Mouse (Mus musculus): ENCODE measurements at regions not wholly inside any gene's neighbourhood (a gene's known extent, or its start where the extent isn't known, plus 50 kb on each side); places are given as distances from the start of the nearest gene placed in this dataset.
"Not testable (repeated sequence)": the region's sequence is repeated elsewhere in the genome, so short reads cannot be mapped to it uniquely, and the experiment has no call there.

DNA sequence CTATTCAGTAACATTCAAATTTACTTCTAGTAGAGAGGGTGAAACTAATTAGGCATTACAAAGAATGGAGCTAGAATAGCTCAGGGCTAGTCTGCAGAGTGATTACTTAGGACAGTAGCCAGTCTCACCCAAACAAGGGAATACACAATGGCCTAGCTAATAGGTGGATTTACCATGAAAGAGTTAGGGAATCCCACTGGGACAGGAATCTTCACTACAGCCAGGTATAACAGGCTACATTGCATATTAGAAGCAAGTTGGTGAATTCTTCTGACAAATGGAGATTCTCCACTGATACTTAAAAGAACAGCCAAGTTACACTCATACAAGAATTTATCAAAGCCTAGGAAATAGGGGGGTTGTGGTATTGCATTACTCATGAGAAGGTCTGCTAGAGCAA, 670.2 kb upstream of the Chrm3 start:
- not testable (repeated sequence) for DNase-seq (ENCODE audit: low read depth, low spot score)

DNA sequence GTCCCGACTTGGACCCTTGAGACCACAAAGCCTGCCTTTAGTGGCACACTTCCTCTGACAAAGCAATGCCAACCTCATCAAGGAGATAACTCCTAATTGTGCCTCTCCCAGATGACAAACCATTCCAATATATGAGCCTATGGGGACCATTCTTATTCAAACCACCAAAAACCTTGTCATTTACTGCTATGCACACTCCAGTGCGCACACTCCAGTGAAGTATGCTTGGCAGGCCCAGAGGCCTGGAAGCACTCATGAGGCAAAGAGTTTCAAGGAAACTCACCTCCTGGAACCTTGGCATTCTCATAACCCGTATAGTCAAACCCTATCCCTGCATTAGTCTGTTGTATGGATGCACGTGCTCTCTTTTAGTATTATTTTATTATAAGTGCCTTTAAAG, 669.7 kb upstream of the Chrm3 start:
- DNase-seq (ENCODE audit: low read depth, low spot score) = no peak

DNA sequence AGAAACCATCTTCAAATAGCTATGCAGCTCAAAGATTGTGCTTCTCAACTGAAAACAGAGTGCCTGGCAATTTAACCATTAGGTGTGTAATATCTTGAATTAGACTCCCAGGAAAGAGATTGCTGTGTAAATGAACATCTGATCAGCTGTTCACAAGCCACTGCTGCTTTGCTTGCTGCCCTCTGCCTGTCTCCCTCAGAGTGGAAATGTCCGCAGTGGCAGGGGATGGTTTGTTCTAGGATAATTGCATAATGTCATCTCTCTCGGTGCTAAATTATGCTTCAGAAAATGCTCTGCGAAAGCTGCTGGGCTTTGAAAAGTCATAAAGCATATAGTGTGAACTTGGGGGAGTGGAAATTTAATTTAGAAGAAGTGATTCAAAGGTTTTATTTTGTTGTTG, 665.3 kb upstream of the Chrm3 start:
- peak; percentile 36 for DNase-seq (ENCODE audit: low read depth, low spot score)

DNA sequence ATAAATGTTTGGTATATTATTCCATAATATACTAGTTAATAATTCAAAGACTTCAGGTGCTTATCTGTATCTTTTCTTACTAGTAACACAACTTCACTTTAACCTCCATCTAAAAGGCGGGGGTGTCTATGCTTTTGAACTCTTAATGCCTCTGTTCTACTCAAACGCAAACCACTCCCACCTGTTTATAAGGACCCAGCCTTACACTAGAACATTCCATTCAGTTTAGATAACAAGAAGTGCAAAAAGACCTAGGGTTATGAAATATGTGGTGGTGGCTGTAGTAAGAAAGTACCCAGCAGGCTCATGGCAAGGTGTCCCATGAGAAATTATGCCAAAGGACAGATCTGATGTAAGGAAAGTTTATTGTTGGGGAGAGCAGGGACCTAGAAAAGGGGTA, 663.8 kb upstream of the Chrm3 start:
- DNase-seq (ENCODE audit: low read depth, low spot score) = no peak

DNA sequence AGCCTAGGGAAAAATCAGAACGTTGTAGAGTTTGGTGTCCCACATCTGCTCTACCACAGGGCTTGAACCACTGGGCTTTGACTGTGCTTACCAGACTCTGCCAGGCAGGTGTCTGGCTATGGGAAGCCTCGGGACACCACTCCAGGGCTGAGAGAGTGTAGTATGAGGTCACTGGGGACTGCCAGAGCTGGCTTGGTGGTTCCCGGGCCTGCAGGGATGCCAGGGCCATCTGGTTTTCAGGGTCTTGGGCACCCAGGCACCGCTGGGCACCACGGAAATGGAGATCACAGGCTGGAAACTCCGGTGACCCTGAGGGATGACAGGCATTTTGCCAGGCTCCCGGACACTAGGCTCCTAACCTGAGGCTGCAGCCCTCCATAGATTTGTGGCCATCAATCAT, 656.9 kb upstream of the Chrm3 start:
- no peak for DNase-seq (ENCODE audit: low read depth, low spot score)

DNA sequence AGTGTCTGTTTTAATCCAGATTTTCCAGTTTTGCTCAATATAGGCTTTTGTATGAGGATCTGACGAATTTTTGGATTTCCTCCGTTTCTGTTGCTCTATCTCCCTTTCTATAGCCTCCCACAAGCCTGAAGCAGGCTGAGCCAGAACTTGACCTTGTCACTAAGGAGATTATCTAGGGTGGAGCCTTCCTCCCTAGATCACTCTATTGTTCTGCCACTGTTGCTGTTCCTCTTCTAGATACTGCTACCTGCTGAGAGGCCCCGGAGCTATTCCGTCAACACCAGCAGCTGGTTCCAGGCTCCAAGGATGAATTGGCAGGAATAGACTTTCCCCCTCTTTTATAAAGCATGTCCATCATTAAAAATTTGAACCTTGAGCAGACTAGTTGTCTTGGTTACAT, 644.7 kb upstream of the Chrm3 start:
- no peak for DNase-seq (ENCODE audit: low read depth, low spot score)

DNA sequence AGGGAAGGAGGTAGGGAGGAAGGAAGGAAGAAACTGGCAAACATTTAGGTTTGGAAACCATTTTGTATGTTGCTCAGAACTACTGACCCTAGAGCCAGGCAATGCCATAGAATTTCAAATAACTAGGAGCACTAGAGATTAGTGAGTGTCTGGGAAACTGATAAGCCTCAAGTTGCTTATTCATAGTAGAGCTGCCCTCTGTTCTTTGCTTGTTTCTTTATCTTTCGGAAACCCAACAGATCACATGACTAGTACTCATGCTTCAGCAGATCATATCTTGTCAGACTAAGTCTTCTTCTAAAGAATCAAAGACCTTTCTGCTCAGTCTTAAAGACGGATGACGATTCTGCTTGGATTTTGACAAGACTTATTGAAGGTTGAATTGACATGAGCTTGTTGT, 630.5 kb upstream of the Chrm3 start:
- DNase-seq (ENCODE audit: low read depth, low spot score) = no peak

DNA sequence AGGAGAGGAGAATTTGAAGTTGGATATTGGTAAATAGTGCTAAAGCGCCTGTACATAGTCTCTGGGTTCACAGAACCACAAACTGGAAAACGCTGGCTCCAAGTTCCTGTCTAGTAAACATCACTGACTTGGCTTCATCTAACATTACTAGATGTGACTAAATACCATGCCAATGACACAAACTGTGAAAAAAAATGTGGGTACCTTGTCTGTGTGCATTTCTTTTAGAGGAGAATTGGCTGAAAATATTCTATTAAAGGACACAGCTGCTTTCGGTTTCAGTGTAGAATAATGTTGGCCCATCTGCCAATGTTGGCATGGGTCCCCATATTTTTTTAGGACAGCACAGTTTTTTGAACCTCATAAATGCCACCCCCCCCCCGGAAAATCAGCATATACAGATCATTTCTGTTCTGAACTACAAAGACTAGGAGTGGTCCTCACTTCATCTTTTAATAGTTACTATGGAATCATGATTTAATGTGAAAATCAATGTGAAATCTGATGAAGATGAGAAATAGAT, 629.9 kb upstream of the Chrm3 start:
- DNase-seq (ENCODE audit: low read depth, low spot score) = peak; percentile 10

DNA sequence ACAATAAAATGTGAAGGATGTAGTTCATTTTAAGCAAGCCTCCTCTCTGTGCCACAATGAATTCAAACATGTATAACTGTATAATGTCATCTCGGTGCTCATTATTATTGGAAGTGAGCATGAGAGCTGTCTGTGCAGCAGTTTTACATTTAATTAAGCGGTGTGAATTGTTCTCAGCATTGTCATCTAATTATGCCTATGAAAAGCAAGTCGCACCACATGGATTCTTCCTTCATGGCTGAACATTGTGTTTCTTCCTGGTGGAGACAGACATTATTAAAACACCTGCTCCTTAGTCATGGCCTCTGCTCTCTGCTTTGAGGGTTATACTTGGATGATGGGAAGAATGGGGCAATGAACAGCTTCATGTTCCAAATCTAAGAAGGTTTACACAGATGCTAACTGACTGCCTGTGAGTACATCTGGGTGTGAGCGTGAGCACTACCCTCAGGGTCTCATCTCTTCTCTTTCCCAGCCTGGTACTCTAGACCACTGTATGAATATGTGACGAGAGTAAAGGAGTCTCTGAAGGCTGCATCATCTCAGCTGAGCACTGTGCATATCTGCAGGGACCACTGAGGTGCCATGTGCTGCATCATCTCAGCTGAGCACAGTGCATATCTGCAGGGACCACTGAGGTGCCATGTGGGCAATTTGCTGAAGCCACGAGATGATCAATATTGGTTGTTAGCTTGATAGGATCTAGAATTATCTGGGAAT, 628.6 kb upstream of the Chrm3 start:
- DNase-seq (ENCODE audit: low read depth, low spot score) = peak; percentile 7

DNA sequence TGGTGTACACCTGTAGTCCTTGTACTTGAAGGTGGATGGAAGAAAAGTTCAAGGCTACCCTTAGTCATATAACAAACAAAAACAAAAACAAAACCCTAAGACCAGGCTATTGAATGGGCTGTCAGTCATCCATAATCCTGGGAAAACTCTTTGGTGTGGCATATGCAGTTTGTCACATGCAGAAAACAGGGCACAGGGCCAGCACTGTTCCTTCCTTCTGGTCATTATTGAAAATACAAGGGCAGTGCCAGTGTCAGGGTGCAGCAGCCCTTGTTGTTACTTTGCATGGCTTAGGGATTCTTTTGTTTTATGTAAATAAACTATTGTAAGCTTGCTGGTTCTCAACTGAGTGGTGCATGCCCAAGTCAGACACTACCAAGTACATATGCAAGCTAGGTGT, 623.1 kb upstream of the Chrm3 start:
- DNase-seq (ENCODE audit: low read depth, low spot score) = no peak

DNA sequence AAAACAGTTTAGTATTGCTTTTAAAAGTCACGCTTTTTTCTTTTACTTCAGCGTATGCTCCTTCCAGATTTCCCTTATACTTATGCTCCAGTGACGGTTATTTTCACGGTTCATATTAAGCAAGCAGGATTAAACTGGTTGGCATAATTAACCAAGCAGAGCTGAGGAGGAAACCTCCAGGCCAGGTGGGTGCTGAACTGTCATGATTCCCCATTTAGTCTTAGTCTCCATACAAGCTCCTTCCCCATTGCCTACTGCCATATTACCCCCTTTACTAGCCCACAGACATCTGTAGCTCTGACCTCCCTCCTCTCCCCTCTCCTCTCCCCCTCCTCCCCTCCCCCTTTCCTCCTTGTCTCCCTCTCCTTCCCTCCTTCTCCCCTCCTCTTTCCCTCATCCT, 621.9 kb upstream of the Chrm3 start:
- DNase-seq (ENCODE audit: low read depth, low spot score) = no peak

DNA sequence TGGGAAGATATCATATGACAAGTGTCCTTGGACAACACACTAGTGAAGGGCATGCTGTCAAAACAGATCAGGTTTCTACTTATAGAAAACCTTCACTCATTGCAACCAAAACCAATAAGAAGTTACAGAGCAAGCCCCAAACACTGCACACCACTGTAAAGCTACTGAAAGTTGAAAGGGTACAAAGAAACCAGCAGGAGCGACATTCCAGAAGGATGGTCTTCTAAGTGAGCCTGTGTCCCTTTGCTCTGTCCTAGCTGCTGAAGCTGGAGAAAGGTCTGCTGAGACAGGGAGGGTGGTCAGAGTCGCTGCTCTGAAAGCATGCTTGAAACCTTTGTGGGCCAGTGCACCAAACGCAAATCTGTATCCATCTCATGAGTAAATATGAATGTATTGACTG, 611.3 kb upstream of the Chrm3 start:
- DNase-seq (ENCODE audit: low read depth, low spot score) = no peak

DNA sequence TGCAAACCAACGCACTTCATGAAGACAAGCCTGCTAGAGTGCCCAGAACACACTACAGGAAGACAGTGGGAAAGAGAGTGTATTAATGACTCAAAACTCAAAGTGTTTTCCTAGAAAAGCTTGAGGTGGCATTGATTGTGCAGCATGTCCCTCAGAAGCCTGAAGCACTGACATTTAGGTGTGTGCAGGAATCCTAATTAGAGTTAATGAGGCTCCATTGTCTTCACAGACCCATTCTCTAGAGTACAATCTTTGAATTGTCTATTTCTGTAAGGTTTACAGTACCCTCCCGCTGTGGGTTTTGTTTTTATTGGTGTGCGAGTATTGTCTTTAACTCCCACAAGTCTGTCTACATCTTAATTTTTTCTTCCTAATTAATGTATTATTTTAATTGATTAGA, 610.1 kb upstream of the Chrm3 start:
- DNase-seq (ENCODE audit: low read depth, low spot score) = no peak

DNA sequence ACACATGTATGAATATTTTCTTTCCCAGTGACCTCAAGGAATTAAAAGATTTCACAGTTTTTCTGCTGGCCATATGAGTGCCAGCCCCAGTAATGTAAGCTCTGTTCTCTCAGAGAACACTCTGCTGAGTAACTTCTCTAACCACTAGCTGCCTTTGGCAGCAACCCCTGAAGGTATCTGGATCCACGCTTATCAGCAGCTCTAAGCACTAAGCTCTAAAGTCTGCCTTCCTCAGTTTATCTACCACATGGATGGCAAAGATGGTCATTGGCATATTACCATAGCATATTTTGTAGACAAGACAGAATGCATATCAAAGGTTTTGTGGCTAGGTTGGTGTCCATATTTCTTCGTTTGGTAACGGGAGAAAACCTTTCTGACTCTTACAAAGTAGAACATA, 592.3 kb upstream of the Chrm3 start:
- DNase-seq (ENCODE audit: low read depth, low spot score) = no peak

DNA sequence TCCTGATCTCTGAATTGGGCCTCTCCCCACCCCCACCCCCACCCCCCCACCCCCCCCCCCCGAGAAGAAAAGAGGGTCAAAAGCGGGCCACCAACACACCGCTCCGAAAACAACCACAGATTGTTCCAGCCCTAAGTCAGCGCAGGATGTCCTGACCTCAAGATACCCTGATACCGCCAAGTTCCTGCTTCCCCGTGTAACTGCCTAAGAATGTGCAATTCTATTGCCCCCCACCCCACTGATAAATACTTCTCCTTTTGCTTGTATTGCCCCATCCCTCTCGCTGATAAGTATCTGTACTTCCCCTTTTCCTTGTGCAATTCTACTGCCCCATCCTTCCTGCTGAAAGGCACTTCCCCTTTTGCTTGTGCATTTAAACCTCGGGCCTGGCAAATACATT, 590.0 kb upstream of the Chrm3 start:
- not testable (repeated sequence) for DNase-seq (ENCODE audit: low read depth, low spot score)

DNA sequence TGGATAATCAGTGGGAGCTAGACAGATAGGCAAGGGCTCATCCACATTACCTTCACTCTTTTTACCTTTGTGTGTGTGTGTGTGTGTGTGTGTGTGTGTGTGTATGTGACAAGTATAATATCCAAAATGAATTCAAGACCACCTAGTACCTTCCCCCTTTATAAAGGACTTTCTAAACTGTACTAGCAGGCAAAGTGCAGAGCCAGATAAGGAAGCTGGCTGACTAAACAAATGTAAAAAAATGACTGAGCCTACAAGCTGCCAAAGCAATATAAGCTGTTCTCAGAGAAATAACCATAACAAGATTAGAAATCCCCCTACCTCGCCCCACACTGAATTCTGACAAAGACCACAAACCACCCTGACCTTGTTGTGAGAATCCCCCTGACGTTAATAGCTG, 586.8 kb upstream of the Chrm3 start:
- no peak for DNase-seq (ENCODE audit: low read depth, low spot score)

DNA sequence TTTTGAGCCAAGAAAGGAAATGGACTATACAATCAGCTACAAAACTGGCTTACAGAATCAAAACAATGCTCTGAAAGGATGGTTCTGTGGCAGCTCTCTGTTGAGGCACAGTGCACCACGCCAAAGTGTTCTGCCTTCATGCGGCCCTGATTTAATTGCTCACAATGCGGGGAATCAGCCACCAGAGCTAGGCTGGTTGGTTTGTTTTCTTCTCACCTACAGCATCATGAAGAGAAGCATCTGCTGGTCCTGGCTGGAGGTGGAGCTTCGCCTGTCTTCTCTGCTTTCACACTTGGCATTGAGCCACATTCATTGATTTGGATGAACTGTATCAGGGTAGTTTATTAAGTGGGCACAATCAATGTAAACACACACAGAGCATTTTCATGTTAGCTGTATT, 583.2 kb upstream of the Chrm3 start:
- peak; percentile 14 for DNase-seq (ENCODE audit: low read depth, low spot score)

DNA sequence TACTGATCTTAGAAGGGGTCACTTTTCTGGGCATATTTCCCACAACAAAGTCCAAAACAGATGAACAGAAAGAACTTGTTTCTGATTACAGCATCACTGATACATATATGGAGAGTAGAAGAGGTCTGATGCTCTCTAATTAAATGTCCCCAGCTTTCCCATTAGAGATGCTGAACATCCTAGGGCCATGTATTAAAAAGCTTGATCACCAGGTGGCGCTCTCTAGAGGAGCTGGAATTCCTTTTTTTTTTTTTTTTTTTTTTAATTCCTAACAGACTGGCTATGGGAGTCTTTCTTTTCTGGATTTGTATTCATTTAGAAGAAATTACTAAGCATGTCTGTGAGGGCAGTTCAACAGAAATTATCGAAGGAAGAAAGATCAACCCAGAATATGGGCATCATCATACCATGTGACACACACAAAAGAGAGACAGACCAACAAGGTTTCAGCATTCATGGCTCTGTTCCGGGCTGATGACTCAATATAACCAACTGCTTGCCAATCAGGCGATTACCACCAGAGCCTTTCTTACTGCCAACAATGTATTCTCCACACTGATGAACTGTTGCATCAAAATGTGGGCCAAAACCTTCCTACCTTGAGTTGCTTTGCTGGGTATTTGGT, 581.5 kb upstream of the Chrm3 start:
- peak; percentile 49 for DNase-seq (ENCODE audit: low read depth, low spot score)

DNA sequence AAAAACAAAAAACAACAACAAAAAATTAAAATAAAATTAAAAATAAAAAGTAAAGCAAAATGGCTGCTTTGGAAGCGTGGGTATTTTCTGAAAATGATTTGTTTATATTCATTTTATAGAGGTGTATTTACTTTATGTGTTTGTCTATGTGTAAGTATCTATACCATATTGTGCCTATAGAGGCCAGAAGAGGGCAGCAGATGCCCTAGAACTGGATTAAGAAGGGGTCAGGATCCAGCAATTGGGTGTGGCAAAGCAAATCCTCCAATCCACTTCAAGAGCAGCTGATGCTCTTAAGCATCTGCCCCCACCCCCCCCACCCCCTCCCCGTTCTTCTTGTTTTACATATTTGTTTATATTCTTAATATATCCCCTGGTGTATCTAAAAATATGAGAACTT, 577.6 kb upstream of the Chrm3 start:
- no peak for DNase-seq (ENCODE audit: low read depth, low spot score)

DNA sequence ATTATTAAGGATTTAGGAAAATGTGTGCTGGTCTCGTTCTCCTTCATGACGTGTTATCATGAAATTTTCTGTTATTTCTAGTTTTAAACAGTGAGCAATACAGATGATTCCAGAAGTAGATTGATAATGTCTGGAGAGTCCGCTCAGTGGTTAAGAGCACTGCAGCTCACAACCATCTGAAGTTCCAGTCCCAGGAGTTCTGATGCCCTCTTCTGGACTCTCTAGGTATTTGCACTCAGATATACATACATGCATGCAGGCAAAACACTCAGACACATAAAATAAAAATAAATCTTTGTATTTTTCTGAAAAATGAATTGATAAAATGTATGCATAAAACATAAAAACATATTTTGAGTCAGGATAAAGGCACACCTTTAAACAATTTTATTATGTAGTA, 570.1 kb upstream of the Chrm3 start:
- DNase-seq (ENCODE audit: low read depth, low spot score) = no peak

DNA sequence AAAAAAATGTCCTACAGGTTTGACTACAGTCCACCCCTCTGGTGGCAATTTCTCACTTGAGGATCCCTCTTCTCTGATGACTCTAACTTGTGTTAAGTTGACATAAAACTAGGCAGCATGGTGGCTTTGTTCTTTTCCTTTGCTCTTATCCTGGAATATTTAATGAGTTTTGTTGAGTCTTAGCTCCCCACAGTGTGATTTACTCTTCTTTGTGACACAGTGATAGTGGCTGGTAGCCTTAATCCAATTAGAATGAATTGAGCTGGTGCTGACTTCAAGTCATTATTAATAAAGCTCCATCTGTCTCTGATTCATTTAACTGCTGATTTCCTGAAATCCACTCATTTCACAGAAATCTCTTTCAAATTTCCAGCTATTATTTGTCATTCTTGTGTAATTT, 553.7 kb upstream of the Chrm3 start:
- no peak for DNase-seq (ENCODE audit: low read depth, low spot score)

DNA sequence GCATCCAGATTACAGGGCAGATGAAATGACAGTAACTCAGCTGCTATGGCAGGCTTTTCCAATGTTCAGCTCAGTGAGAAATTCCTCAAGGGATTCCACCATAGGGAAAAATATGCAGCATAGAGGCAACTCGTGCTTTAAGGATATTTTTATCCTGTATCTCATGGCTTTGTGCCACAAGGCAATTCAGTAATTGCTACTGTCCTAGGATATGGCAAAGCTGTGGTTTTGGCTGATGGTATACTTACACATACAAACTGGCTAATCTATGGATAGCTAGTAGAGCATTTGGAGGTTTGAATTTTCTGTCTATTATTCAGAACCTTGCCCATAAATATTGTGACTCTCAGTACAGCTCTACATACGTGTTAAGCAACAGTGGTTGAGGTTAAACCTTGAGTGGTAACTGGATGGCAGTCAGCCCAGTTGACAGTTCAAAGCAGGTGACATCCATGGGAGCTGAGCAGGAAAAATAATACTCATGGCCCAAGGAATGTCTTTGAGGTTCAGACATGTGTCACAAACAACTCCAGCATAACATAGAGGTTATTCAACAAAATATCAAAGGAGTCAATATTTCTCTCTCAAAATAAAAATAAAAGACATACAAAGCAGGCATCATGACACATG, 548.6 kb upstream of the Chrm3 start:
- DNase-seq (ENCODE audit: low read depth, low spot score) = peak; percentile 4

DNA sequence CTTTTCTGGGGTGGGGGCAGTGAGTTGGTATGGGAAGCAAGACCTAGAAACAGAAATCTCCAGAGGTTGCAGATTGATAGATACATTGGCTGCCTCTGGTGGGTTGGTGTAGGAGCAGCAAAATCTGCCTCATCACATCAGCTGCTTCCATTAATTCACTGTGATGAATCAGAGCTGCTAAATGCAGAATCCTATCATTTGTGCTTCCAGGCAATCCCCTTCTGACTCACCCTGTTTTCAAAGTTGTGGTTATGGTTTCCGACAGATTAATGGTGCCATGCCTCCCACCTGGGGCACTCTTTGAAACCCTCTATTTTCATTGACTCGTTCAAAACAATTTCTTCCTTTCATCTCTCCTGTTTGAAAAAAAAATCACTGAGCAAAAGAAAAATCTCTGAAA, 507.2 kb upstream of the Chrm3 start:
- DNase-seq (ENCODE audit: low read depth, low spot score) = peak; percentile 87
